Mouse (Mus musculus): Measurements from ENCODE around the gene Pogk. TPM values are rescaled to one million over a fixed set of nuclear protein-coding genes. Genes with fewer than 3 reads are reported as not detected.

Gene Pogk
- polyA plus RNA-seq, 2 experiments, result 0.63 to 1.1 TPM

DNA sequence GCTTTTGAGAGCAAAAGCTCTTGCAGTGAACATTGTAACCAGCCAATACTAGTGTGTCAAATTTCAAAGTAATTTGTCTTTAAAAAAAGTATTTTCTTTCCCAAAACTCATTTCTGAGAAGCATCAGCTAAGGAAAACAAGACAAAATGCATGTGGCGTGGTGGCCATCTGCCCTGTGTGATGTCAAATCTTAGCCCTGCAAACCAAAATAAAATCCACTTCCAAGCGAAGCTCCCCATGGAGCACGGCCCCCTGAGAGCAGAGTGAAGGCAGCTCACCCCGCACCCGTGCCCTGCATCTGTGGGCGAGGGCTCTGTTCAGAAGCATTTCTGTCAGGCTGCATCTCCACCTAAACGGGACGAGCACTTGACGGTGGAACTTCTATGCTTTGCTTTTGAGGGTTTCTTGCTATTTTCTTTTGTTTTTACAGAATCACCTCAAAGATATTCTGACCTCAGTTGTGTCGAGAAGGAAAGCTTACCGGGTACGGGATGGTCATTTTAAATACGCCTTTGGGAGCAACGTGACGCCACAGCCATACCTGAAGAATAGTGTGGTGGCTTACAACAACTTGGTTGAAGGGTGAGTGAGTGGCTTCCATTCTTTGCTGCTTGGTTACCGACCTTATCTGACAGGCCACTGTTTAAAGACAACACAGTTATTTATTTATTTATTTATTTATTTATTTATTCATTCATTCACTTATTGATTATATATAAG lies 20.1 kb downstream of the Pogk start:
- no peak overlapping the region for H3K27ac ChIP-seq
- no peaks in the 10 kb centered on the region for H3K4me1 ChIP-seq (replicated peaks; ENCODE audit: control insufficient read depth in 2 of 2, insufficient read depth in 2 of 2, low read length in 1 of 2)
- no peak overlapping the region for H3K4me2 ChIP-seq (ENCODE audit: low read depth)
- H3K36me3 ChIP-seq (replicated peaks; ENCODE audit: control insufficient read depth, insufficient read depth, low read depth), result peaks cover 35% of the 10 kb centered on the region
- no peak overlapping the region for H3K4me3 ChIP-seq (ENCODE audit: insufficient read depth in 1 of 2, low read depth in 2 of 2, low read length in 2 of 2)
- H3K27me3 ChIP-seq (ENCODE audit: control insufficient read depth, insufficient read depth, low read length), result no peaks in the 10 kb centered on the region
- DNase-seq (ENCODE audit: low read depth in 3 of 3, low spot score in 3 of 3) (no peak), ATAC-seq (ENCODE audit: insufficient read depth) (no peak)
- no peaks in the 10 kb centered on the region for H3K9me3 ChIP-seq (ENCODE audit: control insufficient read depth, low read length)
- 81% methylated on average over 16 of the region's 16 CpGs for WGBS (ENCODE audit: insufficient replicate concordance)
- no peak for TF ChIP-seq EP300 (IDR thresholded peaks at IDR 0.05; ENCODE audit: low read depth)
- no peak for TF ChIP-seq CTCF (IDR thresholded peaks at IDR 0.05; ENCODE audit: low read depth)
- H3K9ac ChIP-seq (replicated peaks), result no peak overlapping the region

DNA sequence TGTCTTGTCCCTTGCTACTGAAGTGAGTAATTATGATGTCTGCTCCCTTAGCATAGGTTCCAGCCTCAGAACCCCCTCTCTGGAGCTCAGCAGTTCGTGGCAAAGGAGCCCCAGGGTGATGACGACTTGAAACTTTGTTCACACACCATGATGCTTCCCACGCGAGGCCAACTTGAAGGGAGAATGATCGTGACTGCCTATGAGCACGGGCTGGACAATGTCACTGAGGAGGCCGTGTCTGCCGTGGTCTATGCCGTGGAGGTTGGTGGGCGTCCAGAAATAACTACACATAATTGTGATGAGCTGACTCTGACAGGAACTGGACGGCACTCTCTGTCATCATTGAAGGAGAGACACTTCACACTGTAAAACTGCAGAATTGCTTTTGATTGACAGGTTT lies 21.2 kb downstream of the Pogk start:
- WGBS (ENCODE audit: insufficient replicate concordance), result 82% methylated on average over 11 of the region's 11 CpGs
- Histone ChIP-seq H3K27ac (no peak overlapping the region), H3K9me3 (ENCODE audit: control insufficient read depth, low read length) (no peaks in the 10 kb centered on the region), H3K27me3 (ENCODE audit: control insufficient read depth, insufficient read depth, low read length) (no peaks in the 10 kb centered on the region), H3K4me1 (replicated peaks; ENCODE audit: control insufficient read depth in 2 of 2, insufficient read depth in 2 of 2, low read length in 1 of 2) (no peaks in the 10 kb centered on the region), H3K4me3 (ENCODE audit: insufficient read depth in 1 of 2, low read depth in 2 of 2, low read length in 2 of 2) (no peak overlapping the region), H3K4me2 (ENCODE audit: low read depth) (no peak overlapping the region), H3K36me3 (replicated peaks; ENCODE audit: control insufficient read depth, insufficient read depth, low read depth) (peaks cover 38% of the 10 kb centered on the region), H3K9ac (replicated peaks) (no peak overlapping the region)
- TF ChIP-seq CTCF (IDR thresholded peaks at IDR 0.05; ENCODE audit: low read depth) (no peak), EP300 (IDR thresholded peaks at IDR 0.05; ENCODE audit: low read depth) (no peak)
- DNase-seq (ENCODE audit: low read depth in 3 of 3, low spot score in 3 of 3), result no peak
- no peak for ATAC-seq (ENCODE audit: insufficient read depth)

DNA sequence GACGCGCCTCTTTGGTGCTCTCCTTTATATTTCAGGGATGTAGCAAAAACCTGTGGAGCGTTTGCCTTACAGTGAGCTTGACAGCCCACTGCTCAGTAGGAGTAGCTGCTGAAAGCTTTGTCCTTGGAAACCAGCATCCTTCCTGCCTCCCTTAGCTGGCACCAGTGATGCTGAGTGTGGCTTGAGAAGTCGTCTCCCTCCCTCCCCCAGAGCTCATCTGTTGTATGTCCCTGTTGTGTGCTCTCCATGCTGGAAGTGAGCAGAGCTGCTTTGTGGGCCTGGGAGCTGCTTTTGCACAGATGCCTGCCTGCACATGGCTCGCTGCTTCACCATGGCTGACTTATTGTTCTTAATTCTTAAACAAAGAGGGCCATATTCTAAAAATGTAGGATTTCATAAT lies 24.2 kb downstream of the Pogk start:
- Histone ChIP-seq H3K27ac (no peak overlapping the region), H3K9me3 (ENCODE audit: control insufficient read depth, low read length) (no peaks in the 10 kb centered on the region), H3K4me2 (ENCODE audit: low read depth) (no peak overlapping the region), H3K36me3 (replicated peaks; ENCODE audit: control insufficient read depth, insufficient read depth, low read depth) (peaks cover 24% of the 10 kb centered on the region), H3K4me1 (replicated peaks; ENCODE audit: control insufficient read depth in 2 of 2, insufficient read depth in 2 of 2, low read length in 1 of 2) (peaks cover 6 to 11% of the 10 kb centered on the region in 2 experiments), H3K4me3 (ENCODE audit: insufficient read depth in 1 of 2, low read depth in 2 of 2, low read length in 2 of 2) (no peak overlapping the region), H3K9ac (replicated peaks) (no peak overlapping the region), H3K27me3 (ENCODE audit: control insufficient read depth, insufficient read depth, low read length) (no peaks in the 10 kb centered on the region)
- TF ChIP-seq CTCF (IDR thresholded peaks at IDR 0.05; ENCODE audit: low read depth) (no peak), EP300 (IDR thresholded peaks at IDR 0.05; ENCODE audit: low read depth) (no peak)
- WGBS (ENCODE audit: insufficient replicate concordance), result 76% methylated on average over 5 of the region's 5 CpGs
- DNase-seq (ENCODE audit: low read depth in 3 of 3, low spot score in 3 of 3) (no peak), ATAC-seq (ENCODE audit: insufficient read depth) (no peak)

DNA sequence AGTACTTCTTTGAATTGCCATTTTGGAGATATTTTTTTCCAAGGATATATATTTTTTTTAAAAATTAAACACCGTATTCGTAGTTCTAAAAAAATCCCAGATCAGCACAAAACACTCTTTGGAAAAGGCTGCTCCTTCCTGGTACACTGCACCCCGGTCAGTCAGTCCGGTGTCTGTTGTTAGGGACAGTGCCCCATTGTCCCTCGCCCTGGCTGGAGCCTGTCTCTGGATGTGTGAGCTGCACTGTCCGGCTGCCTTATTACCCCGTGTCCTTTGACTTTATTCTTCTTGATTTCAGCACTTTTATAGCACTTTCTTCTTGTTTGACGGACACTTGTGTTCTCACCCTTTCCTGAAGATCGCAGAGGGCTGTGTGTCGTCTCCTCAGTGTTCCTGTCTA lies 25.0 kb downstream of the Pogk start:
- no peaks in the 10 kb centered on the region for H3K27me3 ChIP-seq (ENCODE audit: control insufficient read depth, insufficient read depth, low read length)
- H3K4me3 ChIP-seq (ENCODE audit: insufficient read depth in 1 of 2, low read depth in 2 of 2, low read length in 2 of 2), result no peak overlapping the region
- no peak overlapping the region for H3K4me2 ChIP-seq (ENCODE audit: low read depth)
- DNase-seq (ENCODE audit: low read depth in 3 of 3, low spot score in 3 of 3) (no peak), ATAC-seq (ENCODE audit: insufficient read depth) (no peak)
- 85% methylated on average over 10 of the region's 10 CpGs for WGBS (ENCODE audit: insufficient replicate concordance)
- H3K27ac ChIP-seq, result no peak overlapping the region
- no peaks in the 10 kb centered on the region for H3K9me3 ChIP-seq (ENCODE audit: control insufficient read depth, low read length)
- H3K4me1 ChIP-seq (replicated peaks; ENCODE audit: control insufficient read depth in 2 of 2, insufficient read depth in 2 of 2, low read length in 1 of 2), result peaks cover 9 to 13% of the 10 kb centered on the region in 2 experiments
- H3K9ac ChIP-seq (replicated peaks), result no peak overlapping the region
- TF ChIP-seq EP300 (IDR thresholded peaks at IDR 0.05; ENCODE audit: low read depth) (no peak), CTCF (IDR thresholded peaks at IDR 0.05; ENCODE audit: low read depth) (no peak)
- peaks cover 19% of the 10 kb centered on the region for H3K36me3 ChIP-seq (replicated peaks; ENCODE audit: control insufficient read depth, insufficient read depth, low read depth)

- Histone ChIP-seq H3K4me2 (ENCODE audit: low read depth) (no peak overlapping the region), H3K27ac (no peak overlapping the region), H3K36me3 (replicated peaks; ENCODE audit: control insufficient read depth, insufficient read depth, low read depth) (peaks cover 7% of the 10 kb centered on the region), H3K4me1 (replicated peaks; ENCODE audit: control insufficient read depth in 2 of 2, insufficient read depth in 2 of 2, low read length in 1 of 2) (peaks cover 9 to 17% of the 10 kb centered on the region in 2 experiments), H3K9ac (replicated peaks) (no peak overlapping the region), H3K9me3 (ENCODE audit: control insufficient read depth, low read length) (no peaks in the 10 kb centered on the region), H3K27me3 (ENCODE audit: control insufficient read depth, insufficient read depth, low read length) (no peaks in the 10 kb centered on the region), H3K4me3 (ENCODE audit: insufficient read depth in 1 of 2, low read depth in 2 of 2, low read length in 2 of 2) (no peak overlapping the region)
- ATAC-seq (ENCODE audit: insufficient read depth) (no peak), DNase-seq (ENCODE audit: low read depth in 3 of 3, low spot score in 3 of 3) (no peak)
- whole genome bisulfite sequencing (ENCODE audit: insufficient replicate concordance), result 75% methylated on average over 4 of the region's 4 CpGs
- no peak for TF ChIP-seq CTCF (IDR thresholded peaks at IDR 0.05; ENCODE audit: low read depth)
- no peak for TF ChIP-seq EP300 (IDR thresholded peaks at IDR 0.05; ENCODE audit: low read depth)
Observed at GRCm38 (mm10) chr1:166382626-166383025, 27.0 kb downstream of the Pogk start.
